Mouse (Mus musculus) ZHBTc4 (cell line): Measurements from ENCODE around the gene Car12.

Experiments used
- DNase-seq: peaks from one replicate; pipeline ENCODE4 v3.0.0-alpha.2; 2011; ENCODE audit warnings: low read depth, low spot score

Gene Car12

GRCm38 (mm10) chr9:66713135-66714021 is at the start of gene Car12:
Gene Car12, plus strand, starts transcription at chr9:66713686.
- peak; percentile 68 for DNase-seq

- DNase-seq: no peak
Observed at GRCm38 (mm10) chr9:66663764-66664163, 49.7 kb upstream of the Car12 start.

GRCm38 (mm10) chr9:66664561-66664960 is 48.9 kb upstream of the Car12 start:
- DNase-seq: peak; percentile 81

GRCm38 (mm10) chr9:66666153-66666552 is 47.3 kb upstream of the Car12 start:
- no peak for DNase-seq

GRCm38 (mm10) chr9:66667046-66667445 is 46.4 kb upstream of the Car12 start:
- no peak for DNase-seq

- no peak for DNase-seq
Observed at GRCm38 (mm10) chr9:66667868-66668267, 45.6 kb upstream of the Car12 start.

GRCm38 (mm10) chr9:66669561-66670078 is 43.9 kb upstream of the Car12 start:
- DNase-seq: peak; percentile 40

GRCm38 (mm10) chr9:66673771-66674170 is 39.7 kb upstream of the Car12 start:
- no peak for DNase-seq

- no peak for DNase-seq
Observed at GRCm38 (mm10) chr9:66675566-66675965, 37.9 kb upstream of the Car12 start.

- DNase-seq: no peak
Observed at GRCm38 (mm10) chr9:66680102-66680501, 33.4 kb upstream of the Car12 start.

- no peak for DNase-seq
Observed at GRCm38 (mm10) chr9:66682822-66683221, 30.7 kb upstream of the Car12 start.

GRCm38 (mm10) chr9:66685730-66686129 is 27.8 kb upstream of the Car12 start:
- DNase-seq: no peak

GRCm38 (mm10) chr9:66687713-66688112 is 25.8 kb upstream of the Car12 start:
- no peak for DNase-seq

GRCm38 (mm10) chr9:66691683-66692305 is 21.7 kb upstream of the Car12 start:
- DNase-seq: no peak

GRCm38 (mm10) chr9:66697355-66698140 is 15.9 kb upstream of the Car12 start:
- DNase-seq: no peak

- DNase-seq: no peak
Observed at GRCm38 (mm10) chr9:66699748-66700147, 13.7 kb upstream of the Car12 start.

GRCm38 (mm10) chr9:66703002-66703401 is 10.5 kb upstream of the Car12 start:
- no peak for DNase-seq

- peak; percentile 64 for DNase-seq
Observed at GRCm38 (mm10) chr9:66705354-66705753, 8.1 kb upstream of the Car12 start.

- peak; percentile 83 for DNase-seq
Observed at GRCm38 (mm10) chr9:66705766-66706165, 7.7 kb upstream of the Car12 start.

GRCm38 (mm10) chr9:66708054-66708772 is 5.3 kb upstream of the Car12 start:
- DNase-seq: no peak
